Mouse (Mus musculus) kidney, postnatal 0 days (tissue): ENCODE measurements around the gene Ttl. TPM values are rescaled to one million over a fixed set of nuclear protein-coding genes. Genes with fewer than 3 reads are reported as not detected.

Source experiments
- ATAC-seq: fragments of 200-750 bp; cut with Nextera tagmentation; replicated peaks from 2 replicates; pipeline ENCODE4 v1.8.0; 2017; ENCODE audit warnings: low read depth, moderate number of reproducible peaks, moderate TSS enrichment, moderate library complexity; ENCODE audit not compliant: low FRiP score
- DNase-seq: peaks from one replicate; pipeline ENCODE4 v3.0.0-alpha.2; 2016; ENCODE audit warnings: low spot score
- H3K27ac ChIP-seq: fragments of 300-500 bp; sonication (generic); 2 replicates; pipeline ENCODE4 v1.5.1; 2014; ENCODE audit warnings: mild to moderate bottlenecking
- H3K27me3 ChIP-seq: fragments of 300-500 bp; sonication (generic); 2 replicates; pipeline ENCODE4 v1.6.1; 2014; ENCODE audit warnings: low read length, mixed read lengths; ENCODE audit not compliant: insufficient read depth
- H3K36me3 ChIP-seq: fragments of 300-500 bp; sonication (generic); 2 replicates; pipeline ENCODE4 v1.6.1; 2014; ENCODE audit warnings: low read length, mixed read lengths; ENCODE audit not compliant: insufficient read depth
- H3K4me1 ChIP-seq: fragments of 300-500 bp; sonication (generic); replicated peaks from 2 replicates; pipeline ENCODE4 v1.6.1; 2014; ENCODE audit warnings: antibody characterized with exemption, low read length, mixed read lengths; ENCODE audit not compliant: insufficient read depth
- H3K4me2 ChIP-seq: fragments of 300-500 bp; sonication (generic); 2 replicates; pipeline ENCODE4 v1.6.1; 2014; ENCODE audit warnings: mild to moderate bottlenecking, low read length, moderate library complexity, mixed read lengths
- H3K4me3 ChIP-seq: fragments of 300-500 bp; sonication (generic); replicated peaks from 2 replicates; pipeline ENCODE4 v1.5.1; 2014; ENCODE audit warnings: low read depth, low read length
- H3K9ac ChIP-seq: fragments of 300-500 bp; sonication (generic); 2 replicates; pipeline ENCODE4 v1.6.1; 2014; ENCODE audit warnings: low read depth, low read length
- H3K9me3 ChIP-seq: fragments of 300-500 bp; sonication (generic); replicated peaks from 2 replicates; pipeline ENCODE4 v1.6.1; 2016; ENCODE audit warnings: low read length, inconsistent platforms, mixed read lengths
- CTCF ChIP-seq: IDR thresholded peaks from 2 replicates; pipeline ENCODE4 v1.5.1; 2016; ENCODE audit warnings: antibody characterized with exemption, low read depth, mild to moderate bottlenecking, moderate library complexity
- WGBS: fragments of 180-500 bp; shearing (Covaris S2); extraction: QIAGEN DNeasy Blood & Tissue Kit; methylation state at CpG from one replicate; pipeline ENCODE4 v1.1.7; 2014; 5-methylcytosine and 5-hydroxymethylcytosine counted together
- polyA plus RNA-seq: library from polyadenylated mRNA; unstranded; fragments of >200 nt; fragmentation: Nextera tagmentation; extraction: Ambion mirVana; gene quantifications from 2 replicates; pipeline ENCODE4 v1.2.1, GENCODE M21; 2015

Ttl gene
- polyA plus RNA-seq, 1 experiment from 2014 or later: 10.0 TPM

DNA sequence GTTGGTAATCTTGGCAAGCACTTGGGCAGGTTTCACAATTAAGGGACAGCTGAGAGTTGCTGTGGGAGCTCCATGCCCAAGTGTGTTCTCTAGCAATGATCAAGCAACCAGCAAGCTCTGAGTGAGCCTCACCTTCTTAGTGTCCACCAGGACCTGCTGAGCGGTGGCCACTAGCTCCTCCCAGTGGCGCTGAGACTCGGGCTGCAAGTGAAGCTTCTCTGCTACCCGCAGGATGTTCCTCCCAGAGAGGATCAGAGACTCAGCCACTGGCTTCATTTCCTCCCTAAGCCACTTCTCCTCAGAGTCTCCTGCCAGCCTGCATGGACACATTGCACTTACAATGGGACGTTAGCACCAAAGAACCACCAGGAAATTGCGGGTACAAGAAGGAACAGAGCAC, 25.2 kb upstream of the Ttl start:
- DNase-seq (no peak), ATAC-seq (no peak)
- Histone ChIP-seq H3K36me3 (no peaks in the 10 kb centered on the region), H3K9ac (no peak overlapping the region), H3K9me3 (no peaks in the 10 kb centered on the region), H3K4me3 (no peak overlapping the region), H3K27me3 (no peaks in the 10 kb centered on the region), H3K4me2 (no peak overlapping the region), H3K4me1 (peaks cover 11% of the 10 kb centered on the region; the same call in 1 of the 2 replicates), H3K27ac (no peak overlapping the region)
- WGBS: 28% methylated on average over 6 of the region's 6 CpGs
- TF ChIP-seq CTCF: peak; percentile 43; the same call in 1 of the 2 replicates

DNA sequence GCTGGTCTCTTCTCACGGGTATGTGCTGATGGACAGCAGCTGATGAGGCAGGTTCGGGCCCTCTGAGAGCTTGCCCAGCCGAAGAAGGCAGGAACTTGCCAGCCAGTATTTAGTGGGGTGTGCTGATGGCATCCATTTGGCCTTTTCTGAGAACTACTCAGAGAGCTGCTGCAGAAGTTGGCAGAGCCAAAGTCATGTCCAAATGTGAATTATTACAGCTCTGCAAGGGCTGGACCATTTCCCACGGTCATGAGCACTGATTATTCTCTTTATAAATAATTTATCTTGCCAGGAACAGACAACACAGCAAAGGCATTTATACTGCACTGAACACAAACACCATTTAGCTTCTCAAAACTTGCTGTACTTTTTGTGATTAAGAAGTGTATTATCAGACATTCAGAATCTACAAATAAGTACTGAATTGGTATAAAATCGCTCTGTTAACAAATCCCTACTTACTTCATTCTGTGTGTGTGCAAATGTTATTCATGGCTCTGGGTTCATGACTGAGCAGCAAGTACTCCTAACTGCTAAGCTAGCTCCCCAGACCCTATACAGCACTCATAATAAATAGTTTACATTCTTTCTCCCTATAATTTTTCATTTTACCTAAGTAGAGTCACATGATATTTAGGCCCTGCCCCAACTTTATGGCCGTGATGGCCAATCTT, 19.4 kb upstream of the Ttl start:
- H3K4me1 ChIP-seq: 0 out of 2 replicates have a peak, but pooled peaks cover 3% of the 10 kb centered on the region
- H3K36me3 ChIP-seq: no peaks in the 10 kb centered on the region
- no peak overlapping the region for H3K4me3 ChIP-seq
- no peaks in the 10 kb centered on the region for H3K9me3 ChIP-seq
- no peaks in the 10 kb centered on the region for H3K27me3 ChIP-seq
- DNase-seq: no peak
- no peak for ATAC-seq
- TF ChIP-seq CTCF: no peak
- WGBS: 51% methylated on average over 6 of the region's 6 CpGs
- no peak overlapping the region for H3K4me2 ChIP-seq
- H3K27ac ChIP-seq: no peak overlapping the region
- H3K9ac ChIP-seq: no peak overlapping the region

DNA sequence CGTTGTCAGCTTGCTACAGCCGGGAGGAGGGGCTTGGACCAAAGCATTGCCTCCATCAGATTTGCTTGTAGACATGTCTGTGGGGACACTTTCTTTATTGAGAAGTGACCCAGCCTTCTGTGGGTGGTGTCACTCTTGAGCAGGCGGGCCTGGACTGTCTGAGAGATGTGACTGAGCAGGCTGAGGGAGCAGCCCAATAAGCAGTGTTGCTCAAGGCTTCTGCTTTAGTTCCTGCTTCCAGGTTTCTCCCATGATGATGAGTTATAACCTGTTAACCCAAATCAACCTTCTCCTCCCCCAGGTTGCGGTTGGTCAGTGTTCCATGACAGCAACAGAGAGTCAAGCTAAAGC, 18.9 kb upstream of the Ttl start:
- DNase-seq (peak; percentile 40), ATAC-seq (peak; percentile 54; the same call in 1 of the 2 replicates)
- no peak overlapping the region for H3K27ac ChIP-seq

DNA sequence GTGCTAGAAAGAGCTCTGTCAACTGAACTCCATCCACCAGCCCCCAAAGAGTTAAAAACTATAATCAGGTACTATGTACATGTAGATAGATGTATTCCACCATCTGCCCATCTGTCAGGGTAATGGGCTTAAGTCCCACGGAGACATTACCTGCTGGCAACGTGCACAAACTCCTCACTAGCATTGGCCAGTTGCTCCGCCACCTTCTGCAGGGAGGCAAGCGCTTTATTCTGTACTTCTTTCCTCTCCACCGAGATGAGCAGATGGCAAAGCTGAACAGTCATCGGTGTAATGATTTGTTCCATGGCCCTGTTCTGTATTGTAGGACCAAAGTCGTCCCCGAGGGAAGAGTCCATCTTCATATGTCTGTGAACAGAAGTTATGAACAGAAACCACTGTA, 17.9 kb upstream of the Ttl start, which contains the start of gene Vinac1:
Gene Vinac1 (minus strand): TSS at position 362 of the 400 bp plus-strand sequence.
- WGBS: 82% methylated on average over 8 of the region's 8 CpGs
- H3K9ac ChIP-seq: no peak within 1 kb of the TSS
- TF ChIP-seq CTCF: no peak
- no peaks in the 10 kb centered on the region for H3K27me3 ChIP-seq
- DNase-seq (no peak), ATAC-seq (no peak)
- no peak within 1 kb of the TSS for H3K4me3 ChIP-seq
- H3K9me3 ChIP-seq: no peaks in the 10 kb centered on the region
- H3K36me3 ChIP-seq: no peaks in the 10 kb centered on the region
- no peak within 1 kb of the TSS for H3K27ac ChIP-seq
- H3K4me2 ChIP-seq: no peak within 1 kb of the TSS
- 0 out of 2 replicates have a peak, but pooled peaks cover 3% of the 10 kb centered on the region for H3K4me1 ChIP-seq

More for the DNA sequence above, 18.9 kb upstream of the Ttl start:
- H3K4me3 ChIP-seq: no peak overlapping the region
- no peak overlapping the region for H3K4me2 ChIP-seq
- TF ChIP-seq CTCF: no peak
- H3K27me3 ChIP-seq: no peaks in the 10 kb centered on the region
- 0 out of 2 replicates have a peak, but pooled peaks cover 3% of the 10 kb centered on the region for H3K4me1 ChIP-seq
- 35% methylated on average over 4 of the region's 4 CpGs for WGBS
- H3K9ac ChIP-seq: no peak overlapping the region
- no peaks in the 10 kb centered on the region for H3K9me3 ChIP-seq
- H3K36me3 ChIP-seq: no peaks in the 10 kb centered on the region

DNA sequence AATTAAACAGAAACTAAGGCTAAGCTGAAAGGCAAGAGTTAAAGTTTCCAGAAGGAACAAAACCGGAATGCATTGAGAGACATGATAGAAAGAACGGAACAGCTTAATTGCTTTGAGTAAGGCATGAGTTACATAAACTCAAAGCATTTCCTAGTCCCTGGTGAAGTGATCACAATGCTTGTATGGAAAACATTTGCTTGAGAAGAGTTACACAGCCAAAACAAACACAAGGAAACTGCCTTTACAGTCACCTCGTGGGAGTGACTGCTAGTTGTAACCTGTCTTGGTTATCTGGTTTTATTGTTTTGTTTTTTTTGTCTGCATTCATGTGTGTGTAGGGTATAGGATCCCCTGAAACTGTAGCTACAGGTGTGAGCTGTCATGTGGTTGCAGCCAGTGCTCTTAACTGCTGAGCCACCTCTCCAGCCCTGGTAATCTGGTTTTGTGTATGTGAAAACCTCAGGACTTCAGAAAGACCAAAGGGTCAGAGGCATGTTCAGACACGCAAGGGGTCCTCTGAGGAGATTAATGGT, 13.2 kb upstream of the Ttl start:
- Histone ChIP-seq H3K4me3 (no peak overlapping the region), H3K9ac (no peak overlapping the region), H3K27me3 (no peaks in the 10 kb centered on the region), H3K36me3 (no peaks in the 10 kb centered on the region), H3K4me1 (no peaks in the 10 kb centered on the region), H3K9me3 (no peaks in the 10 kb centered on the region), H3K27ac (no peak overlapping the region), H3K4me2 (no peak overlapping the region)
- no peak for TF ChIP-seq CTCF
- DNase-seq (peak; percentile 71), ATAC-seq (no peak)
- 27% methylated on average over 4 of the region's 4 CpGs for WGBS

DNA sequence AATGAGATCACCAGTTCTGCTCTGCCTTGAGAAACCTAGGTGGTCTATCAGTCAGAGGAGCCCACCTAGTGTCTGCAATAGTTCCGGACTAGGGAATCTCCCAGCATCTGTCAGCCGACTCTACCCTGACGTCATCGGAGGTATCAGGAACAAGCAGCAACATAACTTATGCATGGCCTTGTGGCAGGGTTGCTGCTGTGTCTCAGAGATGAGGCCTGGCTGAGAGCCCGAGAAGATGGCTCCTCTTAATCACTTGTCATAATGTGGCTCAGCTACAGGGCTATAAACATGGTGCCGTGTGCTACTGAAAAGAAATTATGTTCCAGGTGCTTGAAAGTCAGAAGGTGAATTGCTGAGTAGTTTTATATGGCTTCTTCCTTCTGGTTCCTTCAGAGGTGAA, 10.0 kb upstream of the Ttl start:
- 75% methylated on average over 6 of the region's 6 CpGs for WGBS
- H3K9me3 ChIP-seq: no peaks in the 10 kb centered on the region
- no peak overlapping the region for H3K4me3 ChIP-seq
- no peak overlapping the region for H3K4me2 ChIP-seq
- DNase-seq (no peak), ATAC-seq (no peak)
- H3K9ac ChIP-seq: no peak overlapping the region
- no peak for TF ChIP-seq CTCF
- H3K27me3 ChIP-seq: no peaks in the 10 kb centered on the region
- H3K4me1 ChIP-seq: no peaks in the 10 kb centered on the region
- H3K36me3 ChIP-seq: no peaks in the 10 kb centered on the region
- no peak overlapping the region for H3K27ac ChIP-seq
